Mouse (Mus musculus) bone marrow macrophage, adult 2 months (primary cell): Measurements from ENCODE around the gene Pitpnm3.

Experiments used
- CTCF ChIP-seq: IDR thresholded peaks from 2 replicates; pipeline ENCODE4 v1.5.1; 2012; ENCODE audit warnings: low read depth, mild to moderate bottlenecking, low read length, moderate library complexity
- POLR2A ChIP-seq: IDR thresholded peaks from 2 replicates; pipeline ENCODE4 v1.6.1; 2012; ENCODE audit warnings: mild to moderate bottlenecking, low read depth, low read length, borderline replicate concordance

- TF ChIP-seq CTCF (no peak), POLR2A (no peak)
Measured at GRCm38 (mm10) chr11:72156624-72157023, 21.0 kb upstream of the Pitpnm3 start.
